Mouse (Mus musculus) G1E (cell line): ENCODE results near the gene Suv39h2. TPM values are rescaled to one million over a fixed set of nuclear protein-coding genes. Genes with fewer than 3 reads are reported as not detected.

Source experiments
- ATAC-seq: 2 replicates; pipeline ENCODE4 v1.8.0; 2016; ENCODE audit warnings: mild to moderate bottlenecking; ENCODE audit not compliant: insufficient number of reproducible peaks, poor library complexity, low FRiP score, severe bottlenecking; ENCODE audit errors: extremely low read depth
- DNase-seq: peaks from one replicate; pipeline ENCODE4 v3.0.0; 2012; ENCODE audit warnings: low spot score
- H3K27me3 ChIP-seq: 2 replicates; pipeline ENCODE4 v1.6.1; 2012; ENCODE audit warnings: mild to moderate bottlenecking, low read length, inconsistent platforms; ENCODE audit not compliant: insufficient read depth
- H3K36me3 ChIP-seq: replicated peaks from 2 replicates; pipeline ENCODE3; 2012; ENCODE audit warnings: mild to moderate bottlenecking, inconsistent platforms
- H3K4me1 ChIP-seq: 2 replicates; pipeline ENCODE4 v1.6.1; 2012; ENCODE audit warnings: low read depth, low read length, inconsistent platforms, mixed read lengths; ENCODE audit not compliant: insufficient read depth
- H3K4me3 ChIP-seq: 2 replicates; pipeline ENCODE4 v1.5.1; 2012; ENCODE audit warnings: low read depth, mild to moderate bottlenecking, inconsistent platforms, low read length, moderate library complexity, mixed read lengths
- H3K9me3 ChIP-seq: replicated peaks from 2 replicates; pipeline ENCODE4 v1.6.1; 2012; ENCODE audit warnings: inconsistent platforms
- CTCF ChIP-seq: IDR thresholded peaks from 2 replicates; pipeline ENCODE4 v1.5.1; 2012; ENCODE audit warnings: low read depth, low read length, inconsistent platforms, mixed read lengths
- GATA1 ChIP-seq: IDR thresholded peaks from 2 replicates; pipeline ENCODE4 v1.6.1; 2012; ENCODE audit warnings: borderline replicate concordance, low read length, inconsistent platforms, mixed read lengths
- GATA2 ChIP-seq: IDR thresholded peaks from 2 replicates; pipeline ENCODE4 v1.6.1; 2012; ENCODE audit warnings: low read depth, low read length, inconsistent platforms, borderline replicate concordance
- POLR2AphosphoS5 ChIP-seq: IDR thresholded peaks from 2 replicates; pipeline ENCODE4 v1.6.1; 2012; ENCODE audit warnings: low read depth, low read length, inconsistent platforms; ENCODE audit not compliant: insufficient replicate concordance
- TAL1 ChIP-seq: conservative IDR thresholded peaks from 2 replicates; pipeline ENCODE4 v1.6.1; 2012; ENCODE audit warnings: low read depth, low read length, inconsistent platforms, mixed read lengths
- polyA plus RNA-seq: library from polyadenylated mRNA; stranded (reverse); fragments of >175 nt; gene quantifications from 2 replicates; pipeline ENCODE4 v1.2.3, GENCODE M21; 2012
- total RNA-seq, 2 experiments: library from RNA; stranded (forward) in 1 of 2; stranded (reverse) in 1 of 2; fragments of 200-1000 nt in 1 of 2; fragments of >200 nt in 1 of 2; fragmentation: Nextera tagmentation in 1 of 2; gene quantifications; 2 replicates each; pipeline ENCODE4 v1.2.3; 2014 to 2017

Gene Suv39h2
- total and polyA plus RNA-seq, 3 experiments: 7.6 to 25.7 (median 13.9) TPM

DNA sequence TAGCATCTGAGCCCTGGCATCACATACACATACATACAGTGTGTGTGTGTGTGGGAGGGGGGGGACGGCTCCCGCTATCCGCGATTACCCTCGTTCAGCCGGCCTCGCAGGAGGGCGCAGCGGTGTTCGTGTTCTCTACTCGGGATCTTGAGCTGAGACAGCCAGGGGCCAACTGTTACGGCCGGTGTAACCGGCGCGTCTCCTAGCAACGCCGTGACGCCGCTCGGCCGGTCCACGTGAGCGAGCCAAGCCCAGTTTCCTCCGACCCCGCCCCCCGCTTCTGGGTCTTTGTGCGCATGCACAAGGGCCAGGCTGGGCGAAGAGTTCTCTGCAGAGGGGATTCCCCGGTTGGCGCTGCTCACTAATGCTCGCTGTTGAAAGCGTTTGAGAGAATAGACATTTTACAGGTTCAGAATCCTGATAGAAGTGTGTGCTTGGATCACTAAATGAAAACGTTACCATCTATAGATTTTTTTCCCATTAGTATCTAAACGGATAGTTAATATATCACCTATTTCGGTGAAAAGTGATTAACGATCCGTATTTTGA lies 55.9 kb downstream of the Suv39h2 start:
- DNase-seq (peak; percentile 71), ATAC-seq (peak; percentile 75)
- no peaks in the 10 kb centered on the region for H3K36me3 ChIP-seq
- peaks cover 26% of the 10 kb centered on the region for H3K27me3 ChIP-seq
- peak overlapping the region; percentile 72 for H3K4me3 ChIP-seq
- H3K9me3 ChIP-seq: no peaks in the 10 kb centered on the region
- no peak for TF ChIP-seq GATA2
- no peak for TF ChIP-seq TAL1
- no peak for TF ChIP-seq GATA1
- TF ChIP-seq CTCF: no peak
- no peak for TF ChIP-seq POLR2AphosphoS5
- H3K4me1 ChIP-seq: peaks cover 22% of the 10 kb centered on the region

DNA sequence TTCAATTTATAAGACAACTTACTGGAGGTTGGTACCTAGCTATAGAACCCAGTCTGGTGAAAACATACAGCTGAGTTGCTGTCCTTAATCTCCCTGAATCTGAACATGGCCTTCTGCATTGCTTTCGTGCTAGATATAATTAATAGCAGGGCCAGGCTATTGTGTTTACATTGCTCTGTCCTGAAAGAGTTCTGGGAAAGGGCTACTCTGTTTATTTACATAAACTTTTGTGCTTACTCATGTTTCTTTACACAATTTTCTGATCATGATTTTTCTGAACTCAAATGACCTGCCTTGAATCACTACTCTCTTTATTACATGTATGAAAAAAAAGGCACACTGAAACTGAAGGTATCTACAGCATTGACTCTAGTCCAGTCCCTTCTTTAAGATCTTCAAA lies 59.2 kb downstream of the Suv39h2 start:
- Histone ChIP-seq H3K9me3 (no peaks in the 10 kb centered on the region), H3K4me1 (peaks cover 13% of the 10 kb centered on the region), H3K4me3 (no peak overlapping the region), H3K36me3 (no peaks in the 10 kb centered on the region), H3K27me3 (peaks cover 33% of the 10 kb centered on the region)
- no peak for ATAC-seq
- DNase-seq: no peak
- TF ChIP-seq CTCF (no peak), TAL1 (no peak), POLR2AphosphoS5 (no peak), GATA2 (no peak), GATA1 (no peak)

DNA sequence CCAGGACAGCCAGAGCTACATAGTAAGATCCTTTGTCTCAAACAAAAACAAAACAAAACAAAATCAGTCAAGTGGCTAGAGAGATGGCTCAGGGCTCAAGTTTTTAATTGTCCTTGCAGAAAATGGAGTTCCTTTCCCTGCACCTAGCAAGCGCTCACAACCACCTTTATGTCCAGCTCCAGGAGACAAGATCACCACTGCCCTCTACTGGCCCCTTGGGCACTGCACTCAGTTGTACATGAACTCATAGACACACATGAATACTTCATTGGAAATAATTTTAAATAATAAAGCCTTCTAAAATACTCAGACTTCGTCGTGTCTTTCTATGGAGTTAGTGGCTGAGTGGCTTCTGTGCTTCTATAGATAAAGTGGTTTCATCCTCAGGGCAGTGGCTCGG lies 60.6 kb downstream of the Suv39h2 start:
- Histone ChIP-seq H3K9me3 (no peaks in the 10 kb centered on the region), H3K4me3 (no peak overlapping the region), H3K27me3 (peaks cover 36% of the 10 kb centered on the region), H3K4me1 (peaks cover 12% of the 10 kb centered on the region), H3K36me3 (no peaks in the 10 kb centered on the region)
- DNase-seq (no peak), ATAC-seq (peak; percentile 40; the same call in 1 of the 2 replicates)
- TF ChIP-seq CTCF (peak; percentile 78), GATA2 (no peak), TAL1 (no peak), POLR2AphosphoS5 (no peak), GATA1 (no peak)

DNA sequence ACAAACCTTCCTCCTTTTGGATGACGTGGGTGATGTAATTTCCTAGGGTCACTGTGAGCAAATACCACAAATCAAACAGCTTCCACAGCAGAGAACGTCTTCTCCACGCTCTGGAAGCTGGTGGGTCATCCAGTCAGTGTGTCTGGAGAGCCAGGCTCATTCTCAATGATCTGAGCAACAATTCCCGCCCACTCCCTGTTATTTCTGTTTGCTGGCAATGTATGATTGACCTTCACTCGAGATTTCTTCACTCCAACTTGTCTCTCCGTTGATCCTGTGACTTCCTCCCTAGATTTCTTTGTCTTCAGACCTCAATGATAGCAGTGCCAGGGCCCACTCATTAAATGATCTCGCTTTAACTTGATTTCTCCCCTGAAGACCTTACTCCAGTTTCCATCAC lies 67.1 kb downstream of the Suv39h2 start:
- peaks cover 30% of the 10 kb centered on the region; the same call in 1 of the 2 replicates for H3K27me3 ChIP-seq
- DNase-seq (no peak), ATAC-seq (no peak)
- no peak for TF ChIP-seq GATA1
- TF ChIP-seq CTCF: no peak
- no peak for TF ChIP-seq POLR2AphosphoS5
- TF ChIP-seq TAL1: no peak
- no peak for TF ChIP-seq GATA2
- H3K9me3 ChIP-seq: no peaks in the 10 kb centered on the region
- no peaks in the 10 kb centered on the region for H3K4me1 ChIP-seq
- no peak overlapping the region for H3K4me3 ChIP-seq
- H3K36me3 ChIP-seq: no peaks in the 10 kb centered on the region

- Histone ChIP-seq H3K27me3 (peaks cover 26% of the 10 kb centered on the region; the same call in 1 of the 2 replicates), H3K9me3 (no peaks in the 10 kb centered on the region), H3K36me3 (no peaks in the 10 kb centered on the region), H3K4me3 (no peak overlapping the region), H3K4me1 (no peaks in the 10 kb centered on the region)
- TF ChIP-seq GATA2 (no peak), TAL1 (no peak), POLR2AphosphoS5 (no peak), CTCF (no peak), GATA1 (no peak)
- ATAC-seq (no peak), DNase-seq (no peak)
Observed at GRCm38 (mm10) chr2:3405981-3406380, 68.8 kb downstream of the Suv39h2 start.

Other genes with a start within 250 kb of the Suv39h2 start
- gene Nmt2, start 190.8 kb downstream of the Suv39h2 start, total RNA-seq (2014; fragmentation: Nextera tagmentation): 24.6 and 25.3 TPM in 2 replicates
- 34.9 and 39.8 TPM in 2 replicates for gene Nmt2, start 190.8 kb downstream of the Suv39h2 start, total RNA-seq (2017)
- 9.4 and 10.5 TPM in 2 replicates for gene Nmt2, start 190.8 kb downstream of the Suv39h2 start, polyA plus RNA-seq
- gene Rpp38, start 142.4 kb downstream of the Suv39h2 start, total RNA-seq (2014; fragmentation: Nextera tagmentation): 50.0 and 55.7 TPM in 2 replicates
- gene Rpp38, start 142.4 kb downstream of the Suv39h2 start, total RNA-seq (2017): 19.1 and 22.9 TPM in 2 replicates
- 1.3 and 2.6 TPM in 2 replicates for gene Rpp38, start 142.4 kb downstream of the Suv39h2 start, polyA plus RNA-seq
- gene Acbd7, start 138.9 kb downstream of the Suv39h2 start, total RNA-seq (2014; fragmentation: Nextera tagmentation): not detected in 2 replicates
- 0.33 and 0.87 TPM in 2 replicates for gene Acbd7, start 138.9 kb downstream of the Suv39h2 start, total RNA-seq (2017)
- not detected in 2 replicates for gene Acbd7, start 138.9 kb downstream of the Suv39h2 start, polyA plus RNA-seq
- not detected in 2 replicates for gene Olah, start 77.8 kb downstream of the Suv39h2 start, total RNA-seq (2014; fragmentation: Nextera tagmentation)
- gene Olah, start 77.8 kb downstream of the Suv39h2 start, total RNA-seq (2017): 0.06 and 0.27 TPM in 2 replicates
- not detected in 2 replicates for gene Olah, start 77.8 kb downstream of the Suv39h2 start, polyA plus RNA-seq
- gene Meig1, start 52.4 kb downstream of the Suv39h2 start, total RNA-seq (2014; fragmentation: Nextera tagmentation): not detected in 2 replicates
- not detected in 2 replicates for gene Meig1, start 52.4 kb downstream of the Suv39h2 start, total RNA-seq (2017)
- not detected in 2 replicates for gene Meig1, start 52.4 kb downstream of the Suv39h2 start, polyA plus RNA-seq
- gene Dclre1c, start 50.9 kb downstream of the Suv39h2 start, total RNA-seq (2014; fragmentation: Nextera tagmentation): 53.8 and 55.7 TPM in 2 replicates
- 14.4 and 16.8 TPM in 2 replicates for gene Dclre1c, start 50.9 kb downstream of the Suv39h2 start, total RNA-seq (2017)
- gene Dclre1c, start 50.9 kb downstream of the Suv39h2 start, polyA plus RNA-seq: 0.90 and 1.6 TPM in 2 replicates
- gene Gm45902, start 37.8 kb upstream of the Suv39h2 start, total RNA-seq (2014; fragmentation: Nextera tagmentation): 9.4 and 9.6 TPM in 2 replicates
- 13.6 and 14.4 TPM in 2 replicates for gene Gm45902, start 37.8 kb upstream of the Suv39h2 start, total RNA-seq (2017)
- gene Gm45902, start 37.8 kb upstream of the Suv39h2 start, polyA plus RNA-seq: 2.0 and 2.5 TPM in 2 replicates
- 76.4 TPM in 2 replicates for gene Hspa14, start 37.8 kb upstream of the Suv39h2 start, total RNA-seq (2014; fragmentation: Nextera tagmentation)
- 212 and 220 TPM in 2 replicates for gene Hspa14, start 37.8 kb upstream of the Suv39h2 start, total RNA-seq (2017)
- 7.4 and 10.6 TPM in 2 replicates for gene Hspa14, start 37.8 kb upstream of the Suv39h2 start, polyA plus RNA-seq
- 1.3 and 1.6 TPM in 2 replicates for gene Cdnf, start 38.0 kb upstream of the Suv39h2 start, total RNA-seq (2014; fragmentation: Nextera tagmentation)
- gene Cdnf, start 38.0 kb upstream of the Suv39h2 start, total RNA-seq (2017): 0.29 and 0.49 TPM in 2 replicates
- 0.07 and 0.17 TPM in 2 replicates for gene Cdnf, start 38.0 kb upstream of the Suv39h2 start, polyA plus RNA-seq
- gene Fam107b, start 95.5 kb upstream of the Suv39h2 start, total RNA-seq (2014; fragmentation: Nextera tagmentation): 6.1 and 19.4 TPM in 2 replicates
- gene Fam107b, start 95.5 kb upstream of the Suv39h2 start, total RNA-seq (2017): 25.4 and 34.1 TPM in 2 replicates
- 1.2 and 3.6 TPM in 2 replicates for gene Fam107b, start 95.5 kb upstream of the Suv39h2 start, polyA plus RNA-seq